Mouse (Mus musculus): ENCODE data around the gene Med23. TPM values are rescaled to one million over a fixed set of nuclear protein-coding genes. Genes with fewer than 3 reads are reported as not detected.
A peak's percentile ranks its signal among the peaks of the same experiment; 100 is the strongest.

Med23 gene
- polyA plus RNA-seq (2017; shearing (Covaris generic)): 10 to 100 TPM; 18.4 to 22.6 TPM

GRCm38 (mm10) chr10:24869760-24870290 is at the start of gene Med23:
TSS of gene Med23 (plus strand) at chr10:24869986.
- ATAC-seq: peak; percentile 100

DNA sequence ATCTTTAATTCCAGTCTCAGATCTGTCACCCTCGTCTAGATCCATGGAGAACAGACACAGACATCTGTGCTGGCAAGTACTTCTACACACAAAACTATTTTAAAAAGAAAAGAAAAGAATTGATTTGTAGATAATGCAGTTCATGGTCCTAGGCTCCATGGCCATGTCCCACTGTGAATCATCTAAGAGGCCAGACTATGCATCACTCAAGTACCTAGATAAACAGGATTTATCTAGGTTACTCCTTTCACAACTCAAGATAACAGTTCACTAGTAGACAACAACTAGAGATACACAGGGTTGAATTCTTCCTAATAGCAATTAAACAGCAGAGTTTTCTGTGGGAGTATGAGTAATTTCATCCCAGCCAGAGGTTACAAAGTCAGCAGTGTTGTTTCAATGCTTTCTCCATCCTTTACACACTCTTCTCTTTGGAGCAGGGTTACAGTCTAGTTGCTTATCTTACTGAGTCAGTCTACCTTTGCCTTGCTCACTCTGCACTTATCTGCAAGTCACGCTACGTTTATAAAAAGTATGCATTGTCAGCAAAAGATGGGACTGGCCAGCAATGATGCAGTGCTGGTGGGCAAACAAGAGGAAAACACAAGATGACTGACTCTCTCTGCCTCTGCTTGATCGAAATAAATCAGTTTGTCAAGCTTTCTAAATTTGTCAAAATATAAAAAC is 47.7 kb upstream of the Med23 start:
- no peak for ATAC-seq

GRCm38 (mm10) chr10:24822842-24823241 is 46.9 kb upstream of the Med23 start:
- ATAC-seq: no peak

DNA sequence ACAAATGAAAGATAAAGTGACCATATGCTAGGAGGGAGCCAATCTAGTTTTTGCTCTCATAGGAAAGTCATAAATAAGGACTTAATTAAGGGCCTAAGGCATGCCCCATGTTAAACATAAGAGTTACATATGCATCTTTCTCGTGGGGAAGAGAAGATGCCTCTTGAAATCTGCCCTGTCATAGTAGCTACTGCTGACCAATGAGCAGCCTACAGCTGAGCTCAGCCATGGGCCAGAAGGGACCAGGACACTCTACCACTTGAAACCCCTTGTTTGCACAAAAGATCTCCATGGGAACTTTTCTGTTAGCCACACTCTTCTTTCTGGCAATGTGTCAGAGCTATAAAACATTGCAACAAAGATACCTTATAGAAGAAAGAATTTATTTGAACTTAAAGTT is 46.5 kb upstream of the Med23 start:
- no peak for ATAC-seq

DNA sequence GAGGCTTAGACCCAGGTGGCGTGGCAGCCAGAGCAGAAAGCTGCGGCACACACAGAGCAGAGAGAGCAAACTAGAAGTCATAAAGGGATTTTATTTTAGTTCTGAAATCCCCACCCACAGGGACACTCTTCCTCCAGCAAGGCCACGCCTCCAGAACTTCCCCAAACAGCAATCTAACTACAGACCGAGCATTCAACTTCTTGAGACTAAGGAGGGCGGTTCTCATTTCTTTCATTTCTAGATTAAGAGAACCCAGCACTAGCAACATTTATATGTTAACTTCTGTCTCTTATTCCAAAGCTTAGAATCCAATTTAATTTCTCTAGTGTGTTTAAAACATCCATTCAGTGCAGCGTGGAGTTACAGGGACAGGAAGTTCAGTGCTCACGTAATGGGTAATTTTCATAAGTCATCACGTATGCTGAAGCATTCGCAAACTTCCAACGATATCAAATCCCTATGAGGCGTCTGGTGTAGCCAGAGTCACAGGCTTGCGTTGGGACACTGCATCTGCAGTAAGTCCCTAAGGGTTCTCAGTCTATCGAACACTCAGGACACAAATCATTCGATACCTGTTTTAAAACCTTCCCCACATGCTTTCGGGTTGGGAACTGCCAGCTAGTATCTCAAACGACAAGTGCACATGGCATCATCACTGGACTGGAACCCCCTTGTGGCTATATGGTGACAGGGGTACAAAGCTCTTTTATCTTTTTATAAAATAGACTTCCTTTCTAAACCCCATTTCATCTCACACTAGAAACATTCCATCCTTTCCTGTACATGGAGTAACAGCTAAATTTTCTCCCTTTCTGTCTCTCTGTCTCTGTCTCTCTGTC is 45.9 kb upstream of the Med23 start:
- peak; percentile 95 for ATAC-seq

- ATAC-seq: no peak
Measured at GRCm38 (mm10) chr10:24824621-24825020, 45.2 kb upstream of the Med23 start.

DNA sequence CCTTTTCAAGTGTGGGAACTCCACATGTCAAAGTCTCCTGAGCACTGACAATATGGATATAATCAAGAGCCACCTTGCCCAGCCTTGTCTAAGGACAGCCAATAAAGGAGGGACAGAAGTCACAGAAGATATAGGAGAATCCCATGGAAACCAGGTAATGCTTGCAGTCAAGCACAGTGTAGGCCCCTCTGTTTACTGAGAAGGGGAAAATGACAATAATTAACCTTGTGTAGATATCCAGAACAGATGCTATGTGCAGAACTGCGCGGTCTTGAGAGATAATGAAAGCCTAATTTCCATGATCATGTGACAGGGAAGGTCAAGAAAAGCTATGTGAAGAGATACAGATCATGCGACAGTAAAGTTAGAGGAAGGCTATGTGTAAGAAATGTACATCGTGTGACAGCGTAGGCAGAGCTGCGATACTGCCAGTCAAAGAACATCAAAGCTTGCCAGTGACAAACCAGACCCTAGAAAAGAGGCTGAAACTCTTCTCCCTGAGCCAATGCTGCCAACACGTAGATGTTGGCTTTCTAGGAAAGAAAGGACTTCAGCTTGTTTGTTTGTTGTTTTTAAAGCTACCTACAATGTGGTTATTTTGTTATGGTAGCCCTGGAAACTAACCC is 44.2 kb upstream of the Med23 start:
- ATAC-seq: no peak

DNA sequence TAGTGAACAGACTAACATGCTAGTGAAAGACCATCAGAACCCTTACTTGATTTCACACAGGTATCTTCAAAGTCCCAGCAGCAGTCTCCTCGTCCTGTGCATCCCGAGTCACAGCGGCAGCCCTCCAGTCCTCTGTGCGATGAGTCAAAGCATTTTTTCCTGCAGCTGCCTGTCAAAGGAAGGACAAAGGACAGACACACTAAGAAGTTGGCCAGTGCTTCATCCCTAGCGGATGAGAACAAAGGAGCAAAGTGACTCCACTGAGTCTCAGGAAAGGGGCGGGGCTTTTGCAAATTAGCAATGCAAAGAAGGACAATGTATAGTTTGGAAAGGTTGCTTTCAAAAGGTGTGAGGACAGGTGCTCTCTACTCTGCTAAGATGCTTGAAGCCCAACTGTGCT is 43.7 kb upstream of the Med23 start:
- no peak for ATAC-seq

DNA sequence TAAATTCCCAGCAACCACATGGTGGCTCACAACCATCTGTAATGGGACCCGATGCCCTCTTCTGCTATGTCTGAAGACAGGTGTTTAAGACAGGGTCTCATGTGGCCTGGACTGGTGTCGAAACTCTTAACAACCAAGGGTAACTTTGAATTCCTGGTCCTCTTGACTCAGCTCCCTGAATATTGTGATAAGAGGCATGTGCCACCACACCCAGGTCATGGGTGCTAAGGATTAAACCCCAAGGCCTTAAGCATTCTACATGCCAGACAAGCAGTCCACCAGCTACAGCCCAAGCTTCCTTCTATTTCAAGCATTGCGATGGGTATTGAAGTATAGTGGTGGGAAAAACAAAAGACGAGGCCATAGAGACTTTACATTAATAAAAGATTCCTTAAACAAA is 41.6 kb upstream of the Med23 start:
- ATAC-seq: no peak

- ATAC-seq: no peak
Measured at GRCm38 (mm10) chr10:24830448-24830847, 39.3 kb upstream of the Med23 start.

DNA sequence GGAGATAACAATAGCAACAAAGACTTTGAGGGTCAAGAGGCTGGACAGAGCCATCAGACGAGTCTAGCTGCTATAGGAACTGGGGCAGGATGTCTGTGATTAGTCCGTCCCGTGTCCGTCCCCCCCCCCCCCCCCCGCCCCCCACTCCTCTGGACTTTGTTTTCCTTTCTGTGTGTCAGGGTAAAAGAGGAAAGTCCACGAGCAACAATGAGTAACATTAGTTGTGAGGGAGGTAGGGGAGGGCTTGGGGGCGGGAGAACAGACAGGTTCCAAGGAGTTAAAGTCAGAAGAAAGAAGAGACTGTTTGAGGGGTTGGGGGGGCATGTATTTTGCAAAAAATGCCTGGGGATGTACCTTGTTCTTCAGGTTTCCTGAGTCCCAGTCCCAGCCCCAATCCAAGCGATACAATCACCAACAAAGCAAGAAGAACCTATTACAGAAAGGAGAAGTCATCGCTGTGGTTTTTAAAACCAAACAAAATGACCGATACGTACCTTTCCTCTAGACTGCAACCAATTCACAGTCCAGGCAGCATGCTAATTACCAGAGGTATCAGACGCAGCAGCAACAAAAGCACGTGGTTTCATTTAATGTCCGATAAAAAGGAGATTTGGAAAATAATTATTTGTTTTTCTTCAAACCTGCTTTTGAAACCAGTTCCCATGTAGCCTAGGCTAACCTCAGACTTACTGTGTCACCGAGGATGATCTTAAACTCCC is 38.2 kb upstream of the Med23 start:
- no peak for ATAC-seq

GRCm38 (mm10) chr10:24832306-24832705 is 37.5 kb upstream of the Med23 start:
- no peak for ATAC-seq

DNA sequence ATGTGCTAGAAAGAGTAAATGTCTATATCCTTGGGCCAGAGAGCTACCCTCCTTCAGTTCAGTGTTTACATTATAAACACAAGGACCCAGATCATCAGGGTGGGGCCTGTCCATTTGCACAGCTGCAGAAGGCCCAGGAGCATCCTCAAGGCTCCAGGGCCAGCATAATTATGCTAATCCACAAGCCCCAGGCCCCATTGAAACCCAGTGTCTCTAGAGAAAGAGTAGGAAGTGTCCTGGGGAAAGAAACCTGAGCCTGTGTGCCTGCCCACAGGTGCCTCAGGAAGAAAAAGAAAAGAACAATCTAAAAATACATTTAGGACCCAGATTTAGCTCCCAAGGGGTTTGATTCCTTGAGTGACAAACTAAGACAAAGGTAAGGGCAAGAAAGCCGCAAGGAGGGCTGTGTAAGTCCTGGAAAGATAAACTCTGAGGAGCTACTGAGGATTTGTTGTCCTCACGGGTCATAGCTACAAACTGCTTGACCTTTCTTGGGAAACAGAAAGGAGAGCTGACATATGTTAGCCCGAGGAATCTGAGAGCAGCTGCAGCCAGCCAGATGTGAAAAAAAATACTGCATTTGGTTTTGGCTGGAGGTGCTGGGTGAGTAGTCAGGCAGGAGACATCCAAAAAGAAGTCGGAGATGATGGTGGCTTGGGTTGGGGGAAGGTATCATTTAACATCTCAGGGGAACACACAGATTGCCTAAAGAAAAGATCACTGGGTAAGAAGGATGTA is 35.0 kb upstream of the Med23 start:
- ATAC-seq: no peak

- no peak for ATAC-seq
Measured at GRCm38 (mm10) chr10:24835702-24836342, 34.0 kb upstream of the Med23 start.

DNA sequence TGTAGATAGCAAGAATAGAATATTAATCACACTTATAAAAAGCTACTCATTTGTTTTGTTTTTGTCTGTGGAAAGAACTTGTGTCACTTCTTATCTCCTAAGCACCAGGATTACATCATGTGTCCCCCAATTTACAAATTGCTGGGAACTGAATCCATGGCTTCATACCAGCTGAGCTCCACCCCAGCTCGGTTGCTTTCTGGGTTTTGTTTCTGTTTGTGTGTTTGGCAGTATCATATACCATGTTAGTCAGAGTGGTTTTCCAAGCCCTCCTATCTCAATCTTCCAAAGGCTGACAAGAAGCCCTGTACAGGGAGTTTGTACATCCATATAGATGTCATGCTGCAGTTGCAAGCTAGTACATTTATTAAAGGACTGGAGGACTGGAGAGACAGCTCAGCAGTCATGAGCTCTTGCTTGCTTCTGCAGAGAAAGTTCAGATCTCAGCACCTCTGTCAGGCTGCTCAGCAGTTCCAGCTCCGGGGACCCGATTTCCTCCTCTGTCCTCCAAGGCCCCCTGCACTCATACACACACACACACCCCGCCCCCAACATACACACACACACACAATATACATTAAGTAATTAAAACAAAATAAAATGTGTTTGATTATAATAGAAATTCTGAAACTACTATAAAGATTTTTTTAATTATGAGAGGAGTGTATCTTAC is 33.3 kb upstream of the Med23 start:
- no peak for ATAC-seq

DNA sequence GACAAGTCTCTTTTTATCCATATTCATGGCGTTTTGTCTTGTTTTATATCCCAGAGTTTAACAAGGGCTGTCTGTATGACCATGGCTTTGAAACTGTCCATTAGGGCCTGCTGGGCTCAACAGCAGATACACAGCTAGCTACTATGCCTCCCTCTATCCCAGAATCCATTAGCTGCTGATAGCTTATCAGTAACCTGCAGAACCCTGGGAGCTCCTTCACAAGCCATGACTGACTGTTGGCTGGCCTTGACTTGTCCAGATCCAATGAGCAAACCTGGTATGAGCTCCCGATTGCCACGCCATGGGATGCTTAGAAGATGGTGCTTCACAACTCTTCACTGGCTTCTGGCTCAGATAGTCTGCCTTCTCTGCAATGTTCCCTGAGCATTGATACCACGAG is 29.0 kb upstream of the Med23 start:
- no peak for ATAC-seq

- no peak for ATAC-seq
Measured at GRCm38 (mm10) chr10:24841998-24842397, 27.8 kb upstream of the Med23 start.

- ATAC-seq: no peak
Measured at GRCm38 (mm10) chr10:24842676-24843075, 27.1 kb upstream of the Med23 start, which contains the start of gene Enpp3. TSS of gene Enpp3 (minus strand) at chr10:24842823.

GRCm38 (mm10) chr10:24863146-24863545 is 6.6 kb upstream of the Med23 start:
- ATAC-seq: no peak

GRCm38 (mm10) chr10:24864434-24864833 is 5.4 kb upstream of the Med23 start:
- ATAC-seq: no peak

GRCm38 (mm10) chr10:24873624-24874023 is 3.8 kb downstream of the Med23 start:
- no peak for ATAC-seq
